Mouse (Mus musculus): ENCODE results near the gene Skint8.

GRCm38 (mm10) chr4:111880112-111880875, 38.9 kb upstream of the Skint8 start:
- TF ChIP-seq POLR2A (IDR thresholded peaks at IDR 0.05; ENCODE audit: borderline replicate concordance, low read depth, low read length) (no peak), CTCF (IDR thresholded peaks at IDR 0.05; ENCODE audit: low read depth, low read length) (no peak)

All from bone marrow macrophage, adult 2 months (primary cell).